Mouse (Mus musculus) stomach, postnatal 0 days (tissue): ENCODE measurements around the gene Cmtm6. TPM values are rescaled to one million over a fixed set of nuclear protein-coding genes. Genes with fewer than 3 reads are reported as not detected.

ENCODE experiments used
- ATAC-seq: fragments of 200-750 bp; cut with Nextera tagmentation; 2 replicates; pipeline ENCODE4 v1.8.0; 2017; ENCODE audit not compliant: low FRiP score, low TSS enrichment
- DNase-seq: peaks from one replicate; pipeline ENCODE4 v3.0.0-alpha.2; 2016; ENCODE audit warnings: low spot score
- H3K27ac ChIP-seq: fragments of 300-500 bp; sonication (generic); replicated peaks from 2 replicates; pipeline ENCODE4 v1.5.1; 2014; ENCODE audit warnings: mild to moderate bottlenecking, control low read depth
- H3K27me3 ChIP-seq: fragments of 300-500 bp; sonication (generic); 2 replicates; pipeline ENCODE4 v1.6.1; 2014; ENCODE audit warnings: low read length; ENCODE audit not compliant: control insufficient read depth, insufficient read depth
- H3K36me3 ChIP-seq: fragments of 300-500 bp; sonication (generic); 2 replicates; pipeline ENCODE4 v1.6.1; 2014; ENCODE audit warnings: low read length, mixed read lengths; ENCODE audit not compliant: control insufficient read depth, insufficient read depth
- H3K4me1 ChIP-seq: fragments of 300-500 bp; sonication (generic); replicated peaks from 2 replicates; pipeline ENCODE4 v1.6.1; 2014; ENCODE audit warnings: antibody characterized with exemption; ENCODE audit not compliant: control insufficient read depth, insufficient read depth
- H3K4me2 ChIP-seq: fragments of 300-500 bp; sonication (generic); replicated peaks from 2 replicates; pipeline ENCODE4 v1.6.1; 2014; ENCODE audit warnings: low read depth, mild to moderate bottlenecking, control low read depth, moderate library complexity
- H3K4me3 ChIP-seq: fragments of 300-500 bp; sonication (generic); 2 replicates; pipeline ENCODE4 v1.5.1; 2014; ENCODE audit warnings: low read depth, low read length, control low read depth
- H3K9ac ChIP-seq: fragments of 300-500 bp; sonication (generic); 2 replicates; pipeline ENCODE4 v1.6.1; 2014; ENCODE audit warnings: mild to moderate bottlenecking, low read length, control low read depth, mixed read lengths
- H3K9me3 ChIP-seq: fragments of 300-500 bp; sonication (generic); 2 replicates; pipeline ENCODE4 v1.6.1; 2016; ENCODE audit warnings: low read length; ENCODE audit not compliant: control insufficient read depth
- CTCF ChIP-seq: IDR thresholded peaks from 2 replicates; pipeline ENCODE4 v1.5.1; 2016; ENCODE audit warnings: antibody characterized with exemption, low read depth, mild to moderate bottlenecking, moderate library complexity
- EP300 ChIP-seq: optimal IDR thresholded peaks from 2 replicates; pipeline ENCODE3; 2016; ENCODE audit warnings: antibody characterized with exemption
- WGBS: fragments of 180-500 bp; shearing (Covaris S2); extraction: QIAGEN DNeasy Blood & Tissue Kit; methylation state at CpG from one replicate; pipeline ENCODE4 v1.1.7; 2014; 5-methylcytosine and 5-hydroxymethylcytosine counted together
- polyA plus RNA-seq: library from polyadenylated mRNA; unstranded; fragments of >200 nt; fragmentation: Nextera tagmentation; extraction: Ambion mirVana; gene quantifications from 2 replicates; pipeline ENCODE4 v1.2.1, GENCODE M21; 2015

The Cmtm6 gene
- polyA plus RNA-seq, 1 experiment from 2014 or later, result 50.9 TPM

DNA sequence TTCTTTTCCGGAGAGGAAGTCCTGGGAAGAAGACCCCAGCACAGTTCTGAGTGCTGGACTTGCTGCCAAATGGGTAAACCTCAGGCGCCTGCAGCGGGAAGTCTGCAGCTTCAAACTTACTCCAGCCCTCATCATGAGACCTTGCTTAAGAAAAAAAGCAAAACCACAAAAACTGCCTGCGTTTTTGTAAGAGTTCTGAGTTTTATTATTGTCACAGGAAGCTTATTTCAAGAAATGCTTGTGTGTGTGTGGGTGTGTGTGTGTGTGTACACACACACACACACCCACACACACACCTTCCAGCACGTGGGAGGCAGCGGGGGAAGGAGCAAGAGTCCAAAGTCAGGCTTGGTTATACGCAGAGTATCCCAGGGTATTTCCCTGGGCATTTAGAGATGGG lies 27.4 kb downstream of the Cmtm6 start:
- WGBS, result 76% methylated on average over 7 of the region's 7 CpGs
- H3K27ac ChIP-seq, result no peak overlapping the region
- H3K4me2 ChIP-seq, result no peak overlapping the region
- H3K36me3 ChIP-seq, result peaks cover 10% of the 10 kb centered on the region; the same call in 1 of the 2 replicates
- no peak overlapping the region for H3K9ac ChIP-seq
- DNase-seq, result no peak
- no peaks in the 10 kb centered on the region for H3K27me3 ChIP-seq
- no peaks in the 10 kb centered on the region for H3K9me3 ChIP-seq
- no peaks in the 10 kb centered on the region for H3K4me1 ChIP-seq
- TF ChIP-seq CTCF, result no peak
- no peak for TF ChIP-seq EP300
- ATAC-seq, result no peak
- no peak overlapping the region for H3K4me3 ChIP-seq

DNA sequence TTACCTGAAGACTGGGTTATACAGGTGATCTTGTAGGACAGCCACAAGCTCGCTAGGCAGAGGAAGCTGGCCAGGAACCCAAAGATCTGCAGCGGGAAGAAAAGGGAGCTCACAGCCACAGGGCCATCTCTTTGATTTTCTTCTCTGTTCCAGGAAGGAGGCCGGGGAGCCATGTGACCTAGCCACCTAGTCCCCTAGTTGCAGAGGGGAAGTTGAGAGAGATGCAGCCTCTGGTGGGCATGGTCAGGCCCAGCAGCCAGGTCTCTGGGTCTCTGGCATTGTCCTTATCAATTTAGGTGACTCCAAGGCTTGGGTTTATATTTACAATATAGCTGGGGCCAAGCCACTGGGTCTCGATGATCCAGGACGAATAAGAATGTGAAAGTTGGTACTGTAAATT lies 27.9 kb downstream of the Cmtm6 start:
- Histone ChIP-seq H3K27me3 (no peaks in the 10 kb centered on the region), H3K27ac (no peak overlapping the region), H3K9me3 (no peaks in the 10 kb centered on the region), H3K4me2 (no peak overlapping the region), H3K9ac (no peak overlapping the region), H3K4me1 (no peaks in the 10 kb centered on the region), H3K36me3 (peaks cover 10% of the 10 kb centered on the region; the same call in 1 of the 2 replicates), H3K4me3 (no peak overlapping the region)
- ATAC-seq, result no peak
- no peak for DNase-seq
- 74% methylated on average over 5 of the region's 5 CpGs for WGBS
- TF ChIP-seq EP300 (no peak), CTCF (no peak)

DNA sequence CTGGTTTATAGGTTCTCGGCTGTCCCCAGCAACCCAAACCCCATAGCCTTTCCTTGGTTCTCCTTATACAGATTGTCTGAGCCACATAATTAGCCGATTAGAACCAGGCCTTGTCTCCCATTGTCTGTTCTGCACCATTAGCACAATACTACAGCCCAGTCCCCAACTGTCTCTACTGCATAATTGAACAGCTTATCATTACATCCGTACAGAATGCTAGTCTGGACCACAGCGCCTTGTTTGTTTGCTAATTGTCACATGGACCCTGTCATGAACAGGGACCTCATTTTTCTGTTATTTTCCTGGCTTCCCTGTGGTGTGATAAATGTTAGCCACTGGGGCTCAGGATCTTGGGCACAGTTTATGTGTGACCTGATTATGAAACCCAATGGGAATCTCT lies 29.0 kb downstream of the Cmtm6 start:
- no peak overlapping the region for H3K4me3 ChIP-seq
- H3K27me3 ChIP-seq, result no peaks in the 10 kb centered on the region
- DNase-seq, result no peak
- H3K4me1 ChIP-seq, result no peaks in the 10 kb centered on the region
- no peak for ATAC-seq
- no peaks in the 10 kb centered on the region for H3K9me3 ChIP-seq
- TF ChIP-seq EP300, result no peak
- no peak for TF ChIP-seq CTCF
- no peak overlapping the region for H3K4me2 ChIP-seq
- H3K36me3 ChIP-seq, result peaks cover 10% of the 10 kb centered on the region; the same call in 1 of the 2 replicates
- H3K9ac ChIP-seq, result no peak overlapping the region
- no peak overlapping the region for H3K27ac ChIP-seq
- 83% methylated on average over 4 of the region's 4 CpGs for WGBS

DNA sequence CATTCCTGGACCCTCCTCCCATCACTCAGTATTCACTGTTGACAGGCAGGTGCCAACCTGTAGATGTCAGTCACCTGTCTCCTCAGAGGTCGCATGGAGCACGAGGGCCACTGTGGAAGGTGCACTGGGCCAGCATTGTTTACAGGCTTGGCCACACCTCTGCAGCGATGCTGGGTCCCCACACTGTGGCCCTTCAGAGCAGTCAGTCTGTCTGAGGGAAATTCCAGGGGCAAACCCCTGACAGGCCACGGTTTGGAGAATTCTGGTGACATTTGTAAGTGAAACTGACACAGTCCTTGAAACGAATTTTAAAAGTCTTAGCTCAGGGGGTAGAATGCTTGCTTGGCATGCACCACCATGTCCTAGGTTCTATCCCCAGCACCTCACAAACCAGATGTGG lies 29.4 kb downstream of the Cmtm6 start:
- Histone ChIP-seq H3K4me3 (no peak overlapping the region), H3K27ac (no peak overlapping the region), H3K36me3 (peaks cover 10% of the 10 kb centered on the region; the same call in 1 of the 2 replicates), H3K4me2 (no peak overlapping the region), H3K4me1 (no peaks in the 10 kb centered on the region), H3K27me3 (no peaks in the 10 kb centered on the region), H3K9ac (no peak overlapping the region), H3K9me3 (no peaks in the 10 kb centered on the region)
- WGBS, result 76% methylated on average over 5 of the region's 5 CpGs
- TF ChIP-seq EP300, result no peak
- no peak for TF ChIP-seq CTCF
- DNase-seq, result no peak
- no peak for ATAC-seq

DNA sequence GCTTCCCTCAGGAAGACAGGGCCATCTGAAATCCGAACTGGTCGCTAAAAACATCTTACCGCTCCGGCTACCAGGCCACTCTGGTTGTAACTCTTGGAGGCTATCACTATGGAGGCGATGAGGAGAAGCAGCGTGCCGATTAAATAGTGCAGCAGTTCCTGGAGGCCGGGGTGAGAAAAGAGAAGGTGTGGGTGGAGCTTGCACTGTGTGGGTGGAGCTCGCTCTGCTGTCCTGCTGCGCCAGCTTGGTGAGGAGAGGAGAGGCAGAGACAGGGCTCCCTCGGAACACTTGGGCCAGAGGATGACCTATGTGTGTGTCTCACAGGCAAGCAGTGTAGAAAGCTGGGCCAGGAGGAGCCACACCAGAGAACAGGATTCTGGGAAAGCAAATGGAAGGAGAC lies 30.9 kb downstream of the Cmtm6 start:
- Histone ChIP-seq H3K36me3 (peaks cover 7% of the 10 kb centered on the region; the same call in 1 of the 2 replicates), H3K27ac (no peak overlapping the region), H3K9me3 (no peaks in the 10 kb centered on the region), H3K9ac (no peak overlapping the region), H3K4me2 (no peak overlapping the region), H3K4me1 (no peaks in the 10 kb centered on the region), H3K27me3 (no peaks in the 10 kb centered on the region), H3K4me3 (no peak overlapping the region)
- peak; percentile 50; the same call in 1 of the 2 replicates for ATAC-seq
- no peak for TF ChIP-seq CTCF
- no peak for TF ChIP-seq EP300
- 68% methylated on average over 11 of the region's 11 CpGs for WGBS
- DNase-seq, result no peak

DNA sequence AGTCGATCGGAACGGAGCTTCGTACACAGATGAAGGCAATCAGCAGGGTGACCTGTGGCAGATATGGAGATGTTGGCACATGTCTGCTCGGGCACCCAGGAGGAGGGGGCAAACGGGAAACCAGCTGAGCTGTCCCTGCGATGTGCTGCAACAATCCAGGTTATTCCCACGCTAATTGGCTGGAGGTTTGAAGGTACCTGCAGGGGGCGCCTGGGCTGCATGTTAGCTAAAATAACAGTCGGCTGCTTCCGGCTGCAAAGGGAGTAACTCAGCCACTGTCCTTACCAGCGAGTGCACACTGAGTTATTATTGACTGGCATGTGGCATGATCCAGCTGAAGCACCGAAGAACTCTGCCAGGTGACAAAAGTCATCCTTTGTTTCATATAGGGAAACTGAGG lies 32.4 kb downstream of the Cmtm6 start:
- no peaks in the 10 kb centered on the region for H3K4me1 ChIP-seq
- H3K4me2 ChIP-seq, result no peak overlapping the region
- WGBS, result 63% methylated on average over 13 of the region's 13 CpGs
- H3K9me3 ChIP-seq, result no peaks in the 10 kb centered on the region
- DNase-seq, result peak; percentile 63
- peaks cover 7% of the 10 kb centered on the region; the same call in 1 of the 2 replicates for H3K36me3 ChIP-seq
- no peak for ATAC-seq
- no peak overlapping the region for H3K9ac ChIP-seq
- TF ChIP-seq CTCF, result peak; percentile 73
- no peak for TF ChIP-seq EP300
- no peak overlapping the region for H3K4me3 ChIP-seq
- no peaks in the 10 kb centered on the region for H3K27me3 ChIP-seq
- H3K27ac ChIP-seq, result no peak overlapping the region
